Mouse (Mus musculus) intestine, embryonic 14.5 days (tissue): ENCODE results near the gene Cyp2d22. TPM values are rescaled to one million over a fixed set of nuclear protein-coding genes. Genes with fewer than 3 reads are reported as not detected.

Source experiments
- ATAC-seq: fragments of 200-750 bp; cut with Nextera tagmentation; replicated peaks from 2 replicates; pipeline ENCODE4 v1.8.0; 2017; ENCODE audit warnings: low read depth, moderate number of reproducible peaks, moderate TSS enrichment, moderate library complexity; ENCODE audit not compliant: low FRiP score, low TSS enrichment
- DNase-seq: peaks from one replicate; pipeline ENCODE4 v3.0.0-alpha.2; 2018; ENCODE audit warnings: low spot score
- H3K27ac ChIP-seq: fragments of 300-500 bp; sonication (generic); 2 replicates; pipeline ENCODE4 v1.5.1; 2014; ENCODE audit warnings: low read depth, mild to moderate bottlenecking, control low read depth
- H3K27me3 ChIP-seq: fragments of 300-500 bp; sonication (generic); replicated peaks from 2 replicates; pipeline ENCODE4 v1.6.1; 2014; ENCODE audit warnings: low read length, control low read depth; ENCODE audit not compliant: control insufficient read depth, insufficient read depth
- H3K36me3 ChIP-seq: fragments of 300-500 bp; sonication (generic); 2 replicates; pipeline ENCODE4 v1.6.1; 2014; ENCODE audit warnings: low read length, control low read depth; ENCODE audit not compliant: control insufficient read depth, insufficient read depth
- H3K4me1 ChIP-seq: fragments of 300-500 bp; sonication (generic); replicated peaks from 2 replicates; pipeline ENCODE4 v1.6.1; 2014; ENCODE audit warnings: low read length, control low read depth, mixed read lengths; ENCODE audit not compliant: control insufficient read depth, insufficient read depth
- H3K4me2 ChIP-seq: fragments of 300-500 bp; sonication (generic); 2 replicates; pipeline ENCODE4 v1.6.1; 2014; ENCODE audit warnings: low read length
- H3K4me3 ChIP-seq: fragments of 300-500 bp; sonication (generic); 2 replicates; pipeline ENCODE4 v1.5.1; 2014; ENCODE audit warnings: low read depth, low read length, control low read depth, mixed read lengths
- H3K9ac ChIP-seq: fragments of 300-500 bp; sonication (generic); 2 replicates; pipeline ENCODE4 v1.6.1; 2014; ENCODE audit warnings: mild to moderate bottlenecking, low read length
- H3K9me3 ChIP-seq: fragments of 300-500 bp; sonication (generic); 2 replicates; pipeline ENCODE4 v1.6.1; 2016; ENCODE audit warnings: low read length, control low read depth; ENCODE audit not compliant: control insufficient read depth
- WGBS: fragments of 180-500 bp; shearing (Covaris S2); extraction: QIAGEN DNeasy Blood & Tissue Kit; methylation state at CpG from one replicate; pipeline ENCODE4 v1.1.7; 2014; 5-methylcytosine and 5-hydroxymethylcytosine counted together
- microRNA-seq: library from miRNA; unstranded; fragments of <30 nt; microRNA quantifications from one replicate; pipeline ENCODE4, GENCODE M21; 2016
- polyA plus RNA-seq: library from polyadenylated mRNA; unstranded; fragments of >200 nt; fragmentation: Nextera tagmentation; extraction: Ambion mirVana; gene quantifications from 2 replicates; pipeline ENCODE4 v1.2.1, GENCODE M21; 2014

Gene Cyp2d22
- polyA plus RNA-seq, 1 experiment from 2014 or later = 8.5 TPM

GRCm38 (mm10) chr15:82325382-82325781 lies 54.7 kb downstream of the Cyp2d22 start:
- Histone ChIP-seq H3K36me3 (peaks cover 14% of the 10 kb centered on the region), H3K4me1 (no peaks in the 10 kb centered on the region), H3K27ac (no peak overlapping the region), H3K4me2 (no peak overlapping the region), H3K27me3 (no peaks in the 10 kb centered on the region), H3K9me3 (no peaks in the 10 kb centered on the region), H3K9ac (no peak overlapping the region), H3K4me3 (no peak overlapping the region)
- 61% methylated on average over 2 of the region's 2 CpGs for WGBS
- ATAC-seq (no peak), DNase-seq (no peak)

GRCm38 (mm10) chr15:82322195-82322594 lies 57.9 kb downstream of the Cyp2d22 start:
- Histone ChIP-seq H3K27ac (no peak overlapping the region), H3K9ac (no peak overlapping the region), H3K4me2 (no peak overlapping the region), H3K27me3 (no peaks in the 10 kb centered on the region), H3K36me3 (no peaks in the 10 kb centered on the region), H3K4me1 (no peaks in the 10 kb centered on the region), H3K9me3 (no peaks in the 10 kb centered on the region), H3K4me3 (no peak overlapping the region)
- 80% methylated on average over 8 of the region's 8 CpGs for WGBS
- DNase-seq = no peak
- ATAC-seq = no peak

Small RNAs within 50 kb of the gene (microRNA-seq; reads per million reads assigned to microRNA genes)
- gene Gm25990 (not detected), gene Gm27331 (not detected), gene Mir7684 (not detected)

Other genes with a start within 250 kb of the Cyp2d22 start
- gene Srebf2, start 233.1 kb downstream of the Cyp2d22 start, polyA plus RNA-seq = 136 and 144 TPM in 2 replicates
- gene Shisa8, start 167.4 kb downstream of the Cyp2d22 start, polyA plus RNA-seq = 0.15 TPM in 2 replicates
- gene Tnfrsf13c, start 155.9 kb downstream of the Cyp2d22 start, polyA plus RNA-seq = 0.11 and 0.15 TPM in 2 replicates
- gene Cenpm, start 135.5 kb downstream of the Cyp2d22 start, polyA plus RNA-seq = 64.9 and 70.3 TPM in 2 replicates
- 0.15 TPM in 1 of 2 replicates, not detected in the other for gene 1500009C09Rik, start 127.9 kb downstream of the Cyp2d22 start, polyA plus RNA-seq
- gene Sept3, start 105.4 kb downstream of the Cyp2d22 start, polyA plus RNA-seq = 16.0 and 18.3 TPM in 2 replicates
- 0.16 and 0.20 TPM in 2 replicates for gene Wbp2nl, start 81.3 kb downstream of the Cyp2d22 start, polyA plus RNA-seq
- 59.7 and 61.2 TPM in 2 replicates for gene Naga, start 41.3 kb downstream of the Cyp2d22 start, polyA plus RNA-seq
- gene Pheta2, start 41.3 kb downstream of the Cyp2d22 start, polyA plus RNA-seq = 9.9 and 13.2 TPM in 2 replicates
- gene Smdt1, start 41.3 kb downstream of the Cyp2d22 start, polyA plus RNA-seq = 260 and 272 TPM in 2 replicates
- gene Ndufa6, start 25.9 kb downstream of the Cyp2d22 start, polyA plus RNA-seq = 426 and 466 TPM in 2 replicates
- gene Cyp2d11, start 13.8 kb upstream of the Cyp2d22 start, polyA plus RNA-seq = not detected in 2 replicates
- not detected in 2 replicates for gene Cyp2d10, start 26.9 kb upstream of the Cyp2d22 start, polyA plus RNA-seq
- gene Cyp2d9, start 53.2 kb upstream of the Cyp2d22 start, polyA plus RNA-seq = 0.12 TPM in 1 of 2 replicates, not detected in the other
- not detected in 2 replicates for gene Cyp2d12, start 174.8 kb upstream of the Cyp2d22 start, polyA plus RNA-seq
- gene Cyp2d34, start 240.7 kb upstream of the Cyp2d22 start, polyA plus RNA-seq = not detected in 2 replicates